Mouse (Mus musculus) erythroblast, embryonic 14.5 days (primary cell): ENCODE data around the gene Gabrr1.

Source experiments
- GATA1 ChIP-seq: IDR thresholded peaks from 2 replicates; pipeline ENCODE4 v1.6.1; 2012; ENCODE audit warnings: low read length, inconsistent platforms, mixed read lengths
- TAL1 ChIP-seq: IDR thresholded peaks from 3 replicates; pipeline ENCODE4 v1.6.1; 2012; ENCODE audit warnings: low read length, inconsistent platforms, mixed read lengths

- TF ChIP-seq GATA1 (no peak), TAL1 (no peak)
These were observed 16.8 kb downstream of the Gabrr1 start for GRCm38 (mm10) chr4:33149150-33149549.
